Mouse (Mus musculus): Measurements from ENCODE around the gene Naxd.
A peak's percentile ranks its signal among the peaks of the same experiment; 100 is the strongest.
"Not testable (repeated sequence)": the region's sequence is repeated elsewhere in the genome, so short reads cannot be mapped to it uniquely, and the experiment has no call there.

Gene Naxd

GRCm38 (mm10) chr8:11473072-11473471 is 24.2 kb upstream of the Naxd start:
- no peak for DNase-seq

- no peak for DNase-seq
Observed at GRCm38 (mm10) chr8:11475397-11475796, 21.9 kb upstream of the Naxd start.

GRCm38 (mm10) chr8:11475876-11476275 is 21.4 kb upstream of the Naxd start:
- no peak for DNase-seq

GRCm38 (mm10) chr8:11476338-11477177 is 20.7 kb upstream of the Naxd start:
- DNase-seq: no peak

GRCm38 (mm10) chr8:11477178-11477553 is 20.1 kb upstream of the Naxd start:
- no peak for DNase-seq

GRCm38 (mm10) chr8:11477811-11478761 is 19.2 kb upstream of the Naxd start, which contains the start of gene Rab20:
Gene Rab20 (minus strand): TSS chr8:11478710.
- DNase-seq: peak; percentile 60 to 76

- DNase-seq: no peak
Observed at GRCm38 (mm10) chr8:11478807-11479527, 18.3 kb upstream of the Naxd start.

GRCm38 (mm10) chr8:11479591-11479990 is 17.7 kb upstream of the Naxd start:
- DNase-seq: no peak

- DNase-seq: no peak
Observed at GRCm38 (mm10) chr8:11481876-11482275, 15.4 kb upstream of the Naxd start.

GRCm38 (mm10) chr8:11482537-11482936 is 14.8 kb upstream of the Naxd start:
- DNase-seq: no peak

- DNase-seq: peak; percentile 30 to 75
Observed at GRCm38 (mm10) chr8:11486142-11486541, 11.2 kb upstream of the Naxd start.

- no peak for DNase-seq
Observed at GRCm38 (mm10) chr8:11487229-11487628, 10.1 kb upstream of the Naxd start.

- DNase-seq: not testable (repeated sequence)
Observed at GRCm38 (mm10) chr8:11492340-11492739, 5.0 kb upstream of the Naxd start.

- DNase-seq: no peak
Observed at GRCm38 (mm10) chr8:11498281-11498680, 975 bp downstream of the Naxd start.

- no peak for DNase-seq
Observed at GRCm38 (mm10) chr8:11498786-11499485, 1.6 kb downstream of the Naxd start.

GRCm38 (mm10) chr8:11503476-11504232 is 6.3 kb downstream of the Naxd start:
- no peak for DNase-seq

GRCm38 (mm10) chr8:11506074-11506473 is 8.8 kb downstream of the Naxd start:
- no peak for DNase-seq

GRCm38 (mm10) chr8:11506802-11507201 is 9.5 kb downstream of the Naxd start:
- peak; percentile 36 to 63 for DNase-seq

- no peak for DNase-seq
Observed at GRCm38 (mm10) chr8:11508880-11509279, 11.6 kb downstream of the Naxd start.

- DNase-seq: no peak
Observed at GRCm38 (mm10) chr8:11510971-11511370, 13.7 kb downstream of the Naxd start.

GRCm38 (mm10) chr8:11512711-11513110 is 15.4 kb downstream of the Naxd start:
- no peak for DNase-seq
